8 mouse cellular contexts compared by ENCODE assay signal in genomic region chr19:42725056-42725972, GRCm38 (mm10). TPM values are rescaled to one million over a fixed set of nuclear protein-coding genes. Genes with fewer than 3 reads are reported as not detected.
DNase-seq lines count a peak whose midpoint lies in the region; ATAC-seq lines count a peak whose summit lies in the region.
"Had no signal": no experiment of that assay in that cellular context is flagged by ENCODE, and none has a peak within 500 bp of the region (broad histone marks: within the 10 kb centered on the region; RNA-seq: fewer than 3 reads in every experiment).

No protein-coding gene starts in this region.

- 79% methylated on average over 16 of the region's 16 CpGs for WGBS in hindbrain, embryonic 11.5 days

- no peak overlapping the region for H3K4me2 ChIP-seq in hindbrain, embryonic 11.5 days (replicated peaks; ENCODE audit: low read depth, low read length)
- H3K4me2 ChIP-seq: hindbrain, embryonic 12.5 days had no signal

- intact Hi-C loops in heart, postnatal 10 days (cut with DNase I) = no loop called here
- intact Hi-C loops in left cerebral cortex, postnatal 36 days (cut with DNase I) = no loop called here

- H3K4me3 ChIP-seq in hindbrain, embryonic 11.5 days (ENCODE audit: low read depth, low read length) = no peak overlapping the region
- H3K4me3 ChIP-seq: hindbrain, embryonic 12.5 days had no signal

- peak; percentile 7 to 8 for DNase-seq in CD8-positive naive resting alpha-beta T cell, adult 2 months (ENCODE audit: low read depth in 2 of 2, low spot score in 2 of 2)
- DNase-seq in T-cell, adult 2 months (ENCODE audit: low spot score) = peak; percentile 51
- peak; percentile 39 to 47 for DNase-seq in heart, postnatal 10 days
- peak; percentile 28 to 47 for DNase-seq in kidney, postnatal 36 days
- no peak for DNase-seq in hindbrain, embryonic 11.5 days (ENCODE audit: low spot score)
- no peak for DNase-seq in spleen, postnatal 36 days (ENCODE audit: low spot score in 2 of 2)
- no peak for DNase-seq in left cerebral cortex, postnatal 36 days (ENCODE audit: low spot score in 2 of 2)

- H3K27ac ChIP-seq in hindbrain, embryonic 11.5 days (ENCODE audit: low read depth, low read length) = no peak overlapping the region
- H3K27ac ChIP-seq: hindbrain, embryonic 12.5 days had no signal

- no peaks in the 10 kb centered on the region for H3K4me1 ChIP-seq in hindbrain, embryonic 11.5 days (replicated peaks; ENCODE audit: control insufficient read depth, insufficient read depth, low read length)
- H3K4me1 ChIP-seq: hindbrain, embryonic 12.5 days had no signal

- no peaks in the 10 kb centered on the region for H3K27me3 ChIP-seq in hindbrain, embryonic 11.5 days (ENCODE audit: control insufficient read depth, insufficient read depth, low read length)
- H3K27me3 ChIP-seq: hindbrain, embryonic 12.5 days had no signal

- H3K9ac ChIP-seq in hindbrain, embryonic 11.5 days (ENCODE audit: low read depth, low read length) = no peak overlapping the region
- H3K9ac ChIP-seq: hindbrain, embryonic 12.5 days had no signal

- H3K36me3 ChIP-seq in hindbrain, embryonic 11.5 days (ENCODE audit: control insufficient read depth, insufficient read depth, low read length) = no peaks in the 10 kb centered on the region
- H3K36me3 ChIP-seq: hindbrain, embryonic 12.5 days had no signal

- no peak for ATAC-seq in hindbrain, embryonic 11.5 days (ENCODE audit: low FRiP score)

- H3K9me3 ChIP-seq in hindbrain, embryonic 11.5 days (ENCODE audit: control insufficient read depth, low read length) = no peaks in the 10 kb centered on the region
- H3K9me3 ChIP-seq: hindbrain, embryonic 12.5 days had no signal

RNA-seq across cellular contexts. Expression of gene Pyroxd2, which starts 27.3 kb away (rescaled TPM):
- total RNA-seq in heart, postnatal 10 days (2021) = 1 to 10 TPM; 7.3 to 7.5 TPM
- 0.67 and 0.88 TPM in 2 replicates for polyA plus RNA-seq in hindbrain, embryonic 11.5 days (2014; fragmentation: Nextera tagmentation; extraction: Ambion mirVana)
- 1 to 10 TPM; 1.9 to 3.4 TPM for total RNA-seq in left cerebral cortex, postnatal 36 days (2021)

RNA-seq across cellular contexts. Expression of gene Hps1, which starts 54.5 kb away (rescaled TPM):
- total RNA-seq in heart, postnatal 10 days (2021) = 1 to 10 TPM; 2.8 to 3.6 TPM
- 9.7 and 10.6 TPM in 2 replicates for polyA plus RNA-seq in hindbrain, embryonic 11.5 days (2014; fragmentation: Nextera tagmentation; extraction: Ambion mirVana)
- total RNA-seq in left cerebral cortex, postnatal 36 days (2021) = 1 to 10 TPM; 8.0 to 9.6 TPM

Comparison
In these comparisons a context has a peak if more than half of its experiments do, and no peak if none do; other contexts are left out.
1. DNase-seq: peak in CD8-positive naive resting alpha-beta T cell, adult 2 months (2 of 2), T-cell, adult 2 months (single experiment), heart, postnatal 10 days (2 of 2) and kidney, postnatal 36 days (2 of 2); none in hindbrain, embryonic 11.5 days (single experiment), spleen, postnatal 36 days (0 of 2) and left cerebral cortex, postnatal 36 days (0 of 2).